Mouse (Mus musculus) CH12.LX (cell line): Measurements from ENCODE around the gene Zbtb4. TPM values are rescaled to one million over a fixed set of nuclear protein-coding genes. Genes with fewer than 3 reads are reported as not detected.
A peak's percentile ranks its signal among the peaks of the same experiment; 100 is the strongest.

Source experiments
- DNase-seq: peaks from one replicate; pipeline ENCODE4 v3.0.0-alpha.2; 2013; ENCODE audit errors: extremely low read depth
- H3K27ac ChIP-seq: 2 replicates; pipeline ENCODE4 v1.5.1; 2012; ENCODE audit warnings: low read depth, mild to moderate bottlenecking, control low read depth, moderate library complexity; ENCODE audit not compliant: insufficient read depth
- H3K27me3 ChIP-seq: replicated peaks from 2 replicates; pipeline ENCODE3; 2012; ENCODE audit warnings: inconsistent platforms
- H3K36me3 ChIP-seq, 2 experiments: replicated peaks in 1 of 2; 2 replicates each; pipeline versions ENCODE3 to v1.6.1; 2012; ENCODE audit warnings: inconsistent platforms in 1 of 2, low read length in 1 of 2, mild to moderate bottlenecking in 1 of 2, mixed read lengths in 1 of 2, moderate library complexity in 1 of 2; ENCODE audit not compliant: control insufficient read depth in 1 of 2, insufficient read depth in 1 of 2
- H3K4me1 ChIP-seq, 2 experiments: 2 replicates each; pipeline ENCODE4 v1.6.1; 2012; ENCODE audit warnings: inconsistent platforms in 1 of 2, moderate library complexity in 1 of 2; ENCODE audit not compliant: insufficient read depth in 2 of 2, control insufficient read depth in 1 of 2
- H3K4me2 ChIP-seq: 2 replicates; pipeline ENCODE4 v1.6.1; 2012; ENCODE audit warnings: low read depth, mild to moderate bottlenecking, control low read depth; ENCODE audit not compliant: poor library complexity, insufficient read depth, severe bottlenecking
- H3K4me3 ChIP-seq, 3 experiments: fragments of 150-350 bp in 1 of 3; sonication (generic) in 1 of 3; replicated peaks in 1 of 3; 2 replicates each; pipeline versions ENCODE3 to v1.5.1; 2011 to 2012; ENCODE audit warnings: low read depth in 2 of 3, low read length in 2 of 3, mild to moderate bottlenecking in 2 of 3, moderate library complexity in 2 of 3, control low read depth in 1 of 3, improper control_type of control experiment in 1 of 3, inconsistent platforms in 1 of 3, mixed read lengths in 1 of 3; ENCODE audit not compliant: poor library complexity in 1 of 3
- H3K79me2 ChIP-seq: replicated peaks from 2 replicates; pipeline ENCODE4 v1.6.1; 2012; ENCODE audit warnings: mild to moderate bottlenecking, moderate library complexity; ENCODE audit not compliant: control insufficient read depth, poor library complexity, insufficient read depth, severe bottlenecking; ENCODE audit errors: extremely low read depth
- H3K9ac ChIP-seq: 2 replicates; pipeline ENCODE4 v1.6.1; 2012; ENCODE audit warnings: low read depth, mild to moderate bottlenecking, control low read depth, moderate library complexity; ENCODE audit not compliant: insufficient read depth
- H3K9me3 ChIP-seq: replicated peaks from 2 replicates; pipeline ENCODE3; 2012; ENCODE audit warnings: low read length, inconsistent platforms, mixed read lengths
- CHD2 ChIP-seq: IDR thresholded peaks from 2 replicates; pipeline ENCODE4 v1.6.1; 2011; ENCODE audit warnings: low read length, improper control_type of control experiment
- ELF1 ChIP-seq: IDR thresholded peaks from 2 replicates; pipeline ENCODE4 v1.6.1; 2014; ENCODE audit warnings: low read depth, mild to moderate bottlenecking, inconsistent platforms, low read length, improper control_type of control experiment
- EP300 ChIP-seq: IDR thresholded peaks from 2 replicates; pipeline ENCODE4 v1.6.1; 2011; ENCODE audit warnings: low read length, improper control_type of control experiment
- ETS1 ChIP-seq: conservative IDR thresholded peaks from 2 replicates; pipeline ENCODE4 v1.6.1; 2012; ENCODE audit warnings: low read depth, mild to moderate bottlenecking, inconsistent platforms, low read length, improper control_type of control experiment, moderate library complexity
- IRF4 ChIP-seq: IDR thresholded peaks from 2 replicates; pipeline ENCODE4 v1.6.1; 2014; ENCODE audit warnings: low read depth, mild to moderate bottlenecking, inconsistent platforms, low read length, improper control_type of control experiment
- JUN ChIP-seq: IDR thresholded peaks from 2 replicates; pipeline ENCODE4 v1.6.1; 2011; ENCODE audit warnings: low read depth, mild to moderate bottlenecking, low read length, improper control_type of control experiment, moderate library complexity; ENCODE audit not compliant: insufficient read depth
- JUND ChIP-seq: conservative IDR thresholded peaks from 2 replicates; pipeline ENCODE4 v1.6.1; 2011; ENCODE audit warnings: low read depth, low read length, improper control_type of control experiment
- MAX ChIP-seq: IDR thresholded peaks from 2 replicates; pipeline ENCODE4 v1.6.1; 2011; ENCODE audit warnings: low read length, improper control_type of control experiment
- MAZ ChIP-seq: IDR thresholded peaks from 2 replicates; pipeline ENCODE4 v1.6.1; 2012; ENCODE audit warnings: low read depth, mild to moderate bottlenecking, inconsistent platforms, low read length, improper control_type of control experiment, moderate library complexity
- MYC ChIP-seq: IDR thresholded peaks from 2 replicates; pipeline ENCODE4 v1.6.1; 2011; ENCODE audit warnings: low read depth, mild to moderate bottlenecking, improper control_type of control experiment, low read length
- SMC3 ChIP-seq: IDR thresholded peaks from 2 replicates; pipeline ENCODE4 v1.6.1; 2011; ENCODE audit warnings: low read depth, low read length, improper control_type of control experiment
- USF1 ChIP-seq: IDR thresholded peaks from 2 replicates; pipeline ENCODE4 v1.6.1; 2014; ENCODE audit warnings: low read depth, mild to moderate bottlenecking, inconsistent platforms, low read length, improper control_type of control experiment
- USF2 ChIP-seq: conservative IDR thresholded peaks from 2 replicates; pipeline ENCODE4 v1.6.1; 2011; ENCODE audit warnings: low read depth, low read length, improper control_type of control experiment
- ZC3H11A ChIP-seq: IDR thresholded peaks from 2 replicates; pipeline ENCODE4 v1.6.1; 2012; ENCODE audit warnings: low read depth, mild to moderate bottlenecking, inconsistent platforms, low read length, improper control_type of control experiment
- ZMIZ1 ChIP-seq: IDR thresholded peaks from 2 replicates; pipeline ENCODE4 v1.6.1; 2012; ENCODE audit warnings: low read depth, mild to moderate bottlenecking, inconsistent platforms, low read length, improper control_type of control experiment
- ZNF384 ChIP-seq: IDR thresholded peaks from 2 replicates; pipeline ENCODE4 v1.6.1; 2012; ENCODE audit warnings: low read depth, low read length, improper control_type of control experiment, inconsistent platforms
- dilution Hi-C: fragments of 300-500 bp; cut with MboI; formaldehyde crosslinking; loops from 2 replicates; pipeline ENCODE4 v1.14.3; 2020; ENCODE audit warnings: low sequenced_read_pairs; ENCODE audit not compliant: extremely low pct_unique_long_range_greater_than_20kb, extremely low pct_ligation_motif_present
- in situ Hi-C: fragments of 300-500 bp; cut with MboI; formaldehyde crosslinking; loops from 3 replicates; pipeline ENCODE4 v1.14.3; 2019; ENCODE audit warnings: low sequenced_read_pairs, low pct_ligation_motif_present, low pct_unique_long_range_greater_than_20kb, mixed read lengths
- polyA plus RNA-seq: library from polyadenylated mRNA; unstranded; fragments of >175 nt; gene quantifications from 2 replicates; pipeline ENCODE4 v1.2.1, GENCODE M21; 2012; ENCODE audit warnings: low read depth; ENCODE audit not compliant: insufficient read length
- total RNA-seq, 2 experiments: library from RNA; depleted of rRNA; stranded (reverse); fragments of 300-350 nt in 1 of 2; fragments of >200 nt in 1 of 2; gene quantifications; 2 replicates each; pipeline ENCODE4 v1.2.3; 2012 to 2014

Zbtb4 gene
- total and polyA plus RNA-seq, 3 experiments = 0.75 to 3.4 (median 2.3) TPM

GRCm38 (mm10) chr11:69784793-69785272 is 19.1 kb downstream of the Zbtb4 start (continued):
- TF ChIP-seq ZNF384 (no peak), MAZ (0 out of 2 replicates have a peak, but pooled peaks have one; percentile 36), ETS1 (no peak), JUN (no peak), IRF4 (peak; percentile 50)
- TF ChIP-seq, all 38 proteins: peak for 14

GRCm38 (mm10) chr11:69787306-69787705 is 21.6 kb downstream of the Zbtb4 start:
- H3K4me1 ChIP-seq = peaks cover 0 to 19% of the 10 kb centered on the region in 2 experiments; a peak in 2 of 4 replicates
- dilution Hi-C loops = no loop called here
- H3K4me2 ChIP-seq = no peak overlapping the region
- H3K27ac ChIP-seq = no peak overlapping the region
- H3K79me2 ChIP-seq = no peaks in the 10 kb centered on the region
- no peaks in the 10 kb centered on the region for H3K9me3 ChIP-seq
- no peak overlapping the region for H3K4me3 ChIP-seq
- in situ Hi-C loops = no loop called here
- DNase-seq = no peak
- H3K9ac ChIP-seq = no peak overlapping the region
- TF ChIP-seq EP300 = no peak
- no peaks in the 10 kb centered on the region for H3K27me3 ChIP-seq
- H3K36me3 ChIP-seq = peaks cover 0 to 6% of the 10 kb centered on the region in 2 experiments

- Histone ChIP-seq H3K79me2 (no peaks in the 10 kb centered on the region), H3K9me3 (no peaks in the 10 kb centered on the region), H3K27ac (no peak overlapping the region), H3K4me3 (no peak overlapping the region), H3K4me1 (peaks cover 0 to 15% of the 10 kb centered on the region in 2 experiments; a peak in 2 of 4 replicates), H3K4me2 (no peak overlapping the region), H3K9ac (no peak overlapping the region), H3K36me3 (peaks cover 0 to 9% of the 10 kb centered on the region in 2 experiments), H3K27me3 (no peaks in the 10 kb centered on the region)
- dilution Hi-C loops = no loop called here
- no peak for DNase-seq
- TF ChIP-seq JUN (no peak), SMC3 (no peak), MAX (no peak), JUND (no peak), USF1 (no peak), USF2 (no peak), ZNF384 (no peak), ZMIZ1 (no peak), CHD2 (no peak), ZC3H11A (no peak), ETS1 (no peak), MYC (no peak), ELF1 (no peak)
- in situ Hi-C loops = no loop called here
These were observed 23.7 kb downstream of the Zbtb4 start for GRCm38 (mm10) chr11:69789431-69789830.
